Mouse (Mus musculus) regulatory T cell (primary cell): ENCODE measurements around the gene Plb1.

Experiments
- in situ Hi-C: fragments of 300-600 bp; cut with MboI, MseI; formaldehyde crosslinking; loops from one replicate; pipeline ENCODE4 v1.15.1; 2025; ENCODE audit warnings: high pct_unique_total_duplicates

Plb1 gene

DNA sequence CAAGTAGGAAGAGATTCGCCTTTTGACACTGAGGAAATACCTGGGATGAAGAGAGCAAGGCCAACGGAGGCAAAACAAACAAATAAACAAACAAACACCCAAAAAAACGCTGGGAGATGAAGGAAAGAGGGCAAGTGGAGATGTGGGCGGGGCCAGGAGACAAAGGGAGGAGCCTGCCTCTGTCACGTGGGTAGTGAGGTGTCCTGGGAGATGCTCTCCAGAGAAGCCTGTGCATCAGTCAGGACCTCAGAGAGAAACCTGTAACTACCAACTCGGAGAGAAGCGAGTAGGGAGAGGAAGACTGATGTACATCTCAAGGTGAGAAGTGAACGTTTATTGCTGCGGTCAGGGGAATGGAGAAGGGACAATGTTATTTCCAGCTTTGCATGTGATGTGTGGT lies at the start of gene Plb1:
Gene Plb1, plus strand, starts transcription at position 235 of the 400 bp plus-strand sequence.
- in situ Hi-C loops, result no loop called here

DNA sequence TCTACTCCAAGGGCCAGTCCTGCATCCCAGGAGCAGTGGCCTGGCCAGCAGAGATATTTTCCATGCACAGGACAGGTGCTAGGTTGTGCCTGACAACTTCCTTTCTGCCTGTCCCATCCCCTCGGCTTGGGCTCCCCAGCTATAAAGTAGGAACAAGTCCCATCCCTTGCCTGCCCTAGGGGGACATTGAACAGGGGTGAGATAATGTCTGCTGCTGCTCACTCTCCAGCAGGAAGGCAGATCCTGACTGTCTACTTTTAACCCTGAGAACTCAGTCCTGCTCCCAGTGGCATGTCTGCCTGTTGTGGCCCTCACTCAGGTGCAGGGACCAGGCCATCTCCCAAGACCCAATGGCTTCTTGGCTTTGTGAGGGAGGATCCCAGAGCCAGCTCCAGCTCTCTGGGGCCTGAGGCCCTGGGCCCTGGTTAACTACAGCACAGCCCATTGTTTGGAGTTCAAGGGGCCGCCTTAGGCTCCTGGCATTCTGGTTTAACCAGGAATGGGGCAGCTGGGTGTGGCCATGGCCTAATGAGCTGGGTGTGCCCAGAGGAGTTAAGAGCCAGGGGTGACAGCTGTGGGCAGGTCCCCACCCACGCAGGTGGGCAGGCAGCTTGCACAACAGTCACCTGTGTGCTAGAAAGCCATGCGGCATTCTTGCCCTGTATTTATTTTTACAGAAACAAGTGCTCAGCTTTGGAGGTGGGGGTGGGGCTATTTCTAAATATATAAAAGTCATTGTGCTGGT lies 49.5 kb upstream of the Plb1 start:
- in situ Hi-C loops, result no loop called here

DNA sequence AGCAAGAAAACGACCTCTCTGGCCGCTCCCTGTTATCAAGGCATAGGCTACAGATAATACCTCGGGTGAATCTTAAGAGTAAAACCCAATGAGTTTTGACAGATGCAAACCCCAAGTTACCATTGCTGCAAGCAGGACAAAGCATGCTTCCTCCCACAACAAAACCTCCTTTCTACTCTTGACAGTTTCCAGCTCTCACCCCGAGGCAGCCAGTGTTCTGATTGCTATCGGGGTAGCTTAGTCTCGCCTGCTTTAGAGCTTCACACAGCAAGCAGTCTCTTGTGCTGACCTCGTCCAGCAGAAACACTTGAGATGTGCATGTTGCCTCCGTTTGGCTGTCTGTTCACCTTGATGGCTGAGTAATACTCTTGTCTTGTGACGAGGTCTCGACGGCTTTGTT lies 44.8 kb upstream of the Plb1 start:
- in situ Hi-C loops, result no loop called here

DNA sequence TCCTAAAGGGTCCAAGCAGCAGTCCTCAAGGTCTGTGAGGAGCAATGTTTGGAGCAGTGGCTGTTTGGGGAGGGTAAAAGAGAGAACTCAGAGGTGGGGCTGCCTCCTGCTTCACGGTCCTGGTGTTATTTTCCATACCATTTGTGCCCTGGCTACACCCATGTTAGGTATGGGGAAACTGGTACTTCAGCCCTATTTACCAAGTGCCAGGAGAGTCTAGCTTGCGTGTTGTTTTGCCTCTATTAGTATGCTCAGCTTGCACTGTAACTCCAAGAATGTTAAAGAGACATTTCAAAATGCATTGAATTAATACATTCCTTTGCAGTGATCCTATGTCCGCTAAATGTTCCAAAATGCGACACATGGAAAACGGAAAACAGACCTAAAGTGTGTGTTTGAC lies 41.2 kb upstream of the Plb1 start:
- in situ Hi-C loops, result loop anchor here (10.0 kb wide), 1 partner anchor 46 kb away; no protein-coding TSS in a partner anchor

DNA sequence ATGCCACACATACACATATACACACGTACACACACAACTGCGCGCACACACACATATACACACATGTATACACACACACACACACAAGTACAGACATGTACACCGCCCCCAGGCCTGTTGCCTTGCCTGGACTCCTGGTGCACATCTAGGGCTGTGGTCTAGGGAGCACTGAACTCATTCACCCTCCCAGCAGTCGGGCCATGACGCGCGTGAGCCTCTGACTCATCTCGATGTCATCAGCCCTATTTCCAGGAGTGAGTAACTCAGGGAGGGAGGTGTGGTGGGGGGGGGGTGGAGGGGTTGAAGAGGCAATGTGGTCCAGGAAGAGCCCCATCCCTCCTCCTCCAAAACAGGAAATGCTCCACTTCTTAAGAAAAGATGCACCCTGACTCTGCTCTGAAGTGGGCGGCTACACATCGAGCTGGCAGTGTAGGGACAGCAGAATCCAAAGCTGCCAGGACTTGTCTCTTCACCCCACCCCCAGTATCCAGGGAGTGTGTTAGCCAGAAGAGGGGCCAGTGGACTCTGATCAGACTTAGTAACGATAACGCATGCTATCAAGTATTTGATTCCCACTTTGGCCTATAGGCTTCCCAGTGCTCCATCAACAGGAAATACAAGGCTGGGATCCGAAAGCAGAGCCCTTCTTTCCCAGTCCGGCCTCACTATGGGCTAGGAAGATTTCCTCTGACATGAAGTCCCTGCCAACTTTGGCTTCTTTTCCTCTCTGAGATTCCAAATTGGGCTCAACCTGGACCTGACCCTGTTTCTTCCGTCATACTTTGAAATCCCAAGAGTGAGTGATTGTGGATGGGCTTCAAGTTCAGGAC lies 40.3 kb upstream of the Plb1 start:
- in situ Hi-C loops, result loop anchor here (10.0 kb wide), 1 partner anchor 47 kb away; no protein-coding TSS in a partner anchor

DNA sequence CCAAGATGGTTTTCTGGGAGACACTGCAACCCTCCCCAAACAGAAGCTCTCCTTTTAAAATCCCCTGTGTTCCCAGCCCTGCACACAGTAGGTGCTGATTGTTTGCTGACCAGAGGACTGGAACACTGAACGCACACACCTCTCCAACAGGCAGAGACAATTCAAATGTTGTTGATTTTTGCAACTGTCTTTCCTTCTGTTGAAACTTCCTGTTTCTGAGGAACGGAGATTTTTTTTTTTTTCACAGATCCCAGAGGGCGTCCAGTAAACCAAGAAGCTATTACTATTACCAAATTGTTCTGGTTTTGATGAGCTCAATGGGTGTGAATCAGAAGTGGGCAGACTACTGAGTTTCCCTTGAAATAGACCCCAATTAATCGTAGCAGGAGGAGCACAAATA lies 38.3 kb upstream of the Plb1 start:
- in situ Hi-C loops, result loop anchor here (10.0 kb wide), 1 partner anchor 49 kb away; no protein-coding TSS in a partner anchor

DNA sequence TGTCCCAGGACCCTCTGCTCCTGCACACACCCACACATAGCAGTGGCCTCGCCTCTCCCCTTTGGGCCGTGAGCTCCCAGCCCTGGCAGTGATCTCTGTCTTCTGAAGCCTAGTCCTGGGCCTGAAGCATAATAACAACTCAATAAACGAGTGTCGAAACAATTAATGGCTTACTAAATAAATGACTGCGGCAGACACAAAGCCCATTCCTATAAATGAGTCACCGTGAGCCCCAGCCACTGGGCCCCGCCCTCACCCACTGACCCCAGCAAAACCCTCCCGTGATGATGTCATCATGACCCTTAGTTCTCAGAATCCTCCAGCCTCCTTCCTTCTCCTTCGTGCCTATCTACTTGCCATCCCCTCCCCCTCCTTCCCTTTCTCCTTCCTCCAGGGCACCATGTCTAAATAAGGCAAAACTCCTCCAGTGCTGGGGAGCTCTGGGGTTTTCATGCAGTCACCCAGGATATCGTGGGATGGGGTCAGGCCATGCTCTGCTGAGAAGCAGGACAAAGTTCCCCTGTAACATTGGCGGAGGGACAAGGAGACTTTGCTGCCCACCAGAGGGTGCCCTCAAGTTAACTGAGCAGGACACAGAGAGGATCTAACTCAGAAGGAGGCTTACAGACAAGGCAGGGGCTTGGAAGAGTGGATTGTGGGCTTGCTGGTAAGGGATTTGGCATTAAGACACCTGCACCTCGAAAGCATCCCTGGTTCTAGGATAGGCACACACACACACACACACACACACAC lies 36.5 kb upstream of the Plb1 start:
- in situ Hi-C loops, result loop anchor here (5.0 to 10.0 kb wide), 2 partner anchors 51 to 634 kb away; no protein-coding TSS in a partner anchor

DNA sequence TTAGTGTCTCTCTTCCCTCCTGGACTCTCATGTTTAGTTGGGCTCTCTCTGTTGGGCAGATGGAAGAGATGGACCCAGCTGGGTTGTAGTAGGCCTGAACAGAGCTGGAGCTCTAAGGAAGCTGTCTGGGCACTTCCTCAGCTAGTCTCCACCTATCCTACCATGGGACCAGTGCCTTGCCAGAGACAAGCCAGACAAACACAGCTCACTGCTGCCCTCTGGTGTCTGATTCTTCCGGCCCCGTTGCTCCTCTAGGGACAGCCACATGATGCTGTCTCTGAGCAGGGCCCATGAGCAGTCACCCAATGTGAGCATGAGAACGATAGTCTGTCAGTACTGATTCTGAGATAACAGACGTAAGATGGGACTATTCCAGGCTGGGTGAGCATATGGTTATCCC lies 34.8 kb upstream of the Plb1 start:
- in situ Hi-C loops, result loop anchor here (5.0 to 10.0 kb wide), 2 partner anchors 53 to 635 kb away; no protein-coding TSS in a partner anchor

DNA sequence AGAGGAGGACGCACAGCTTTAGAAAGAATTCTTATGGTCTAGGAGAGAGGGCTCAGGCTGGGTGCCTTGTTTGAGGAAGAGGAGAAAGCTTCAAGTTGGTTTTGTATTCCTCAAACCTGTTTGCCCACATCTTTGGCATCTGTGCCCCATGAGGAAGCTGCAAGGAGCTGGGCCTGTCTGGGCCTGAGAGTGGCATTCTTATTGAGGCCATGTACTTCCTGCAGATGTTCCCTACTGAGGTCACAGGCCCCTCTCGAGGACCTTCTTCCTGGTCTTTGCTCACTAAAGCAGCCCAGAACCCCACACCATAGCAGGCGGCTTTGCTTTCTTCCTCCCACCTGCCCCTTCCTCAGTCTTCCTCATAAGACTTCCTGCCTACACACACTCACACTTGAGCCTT lies 33.4 kb upstream of the Plb1 start:
- in situ Hi-C loops, result loop anchor here (5.0 to 10.0 kb wide), 2 partner anchors 54 to 637 kb away; no protein-coding TSS in a partner anchor

DNA sequence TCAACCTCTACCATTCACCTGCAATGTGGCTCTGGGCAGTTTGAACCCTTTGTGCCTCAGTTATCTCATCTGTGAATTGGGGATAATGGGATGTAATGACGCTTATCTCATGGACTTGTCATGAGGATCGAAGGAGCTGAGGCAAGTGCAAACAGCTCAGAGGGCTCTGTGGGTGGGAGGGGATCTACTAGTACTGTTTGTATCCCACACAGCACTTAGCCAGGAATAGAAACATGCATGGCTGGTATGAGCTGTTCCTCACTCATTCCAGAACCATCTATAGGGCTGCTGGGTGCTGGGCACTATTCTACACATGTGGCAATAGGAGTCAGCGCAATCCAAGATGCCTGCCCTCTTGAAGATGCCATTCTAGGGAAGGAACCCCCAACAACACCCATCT lies 32.9 kb upstream of the Plb1 start:
- in situ Hi-C loops, result loop anchor here (5.0 to 10.0 kb wide), 2 partner anchors 55 to 637 kb away; no protein-coding TSS in a partner anchor

DNA sequence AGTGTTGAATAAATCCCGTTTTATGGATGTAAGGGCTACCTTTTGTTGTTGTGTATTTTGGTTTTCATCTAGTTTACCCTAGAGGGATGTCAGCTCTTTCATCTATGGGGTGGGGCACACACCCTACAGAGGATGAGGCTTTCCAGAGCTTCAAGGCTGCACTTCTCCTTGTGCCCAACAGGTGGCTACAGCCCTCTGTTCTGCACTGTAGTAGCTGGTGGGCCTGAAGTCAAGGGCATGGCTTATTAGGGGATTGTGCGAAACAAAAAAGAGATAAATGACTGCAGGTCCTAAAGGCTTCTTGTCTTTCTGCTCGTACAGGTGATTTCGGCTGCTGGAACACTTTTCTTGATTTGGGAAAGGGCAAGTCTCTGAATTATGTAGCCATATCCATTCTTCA lies 27.9 kb upstream of the Plb1 start:
- in situ Hi-C loops, result no loop called here

DNA sequence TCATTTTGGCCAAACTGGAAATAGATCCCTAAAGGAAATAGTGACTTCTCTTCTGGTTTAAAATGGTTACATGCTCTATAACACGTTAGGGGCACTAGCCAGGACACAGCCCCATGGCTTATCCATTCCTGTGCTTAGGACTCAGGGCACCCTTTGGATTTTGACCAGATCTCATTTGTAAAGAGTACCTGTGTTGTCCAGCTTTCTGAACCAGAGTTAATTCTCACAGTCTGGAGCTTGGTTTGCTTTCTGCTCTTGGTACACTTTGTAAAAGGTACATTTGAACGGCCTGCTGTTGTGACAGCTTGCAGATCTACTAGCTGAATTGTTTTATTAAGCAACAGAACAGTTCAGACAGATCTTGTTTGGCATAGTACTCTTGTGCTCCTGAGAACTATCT lies 25.8 kb upstream of the Plb1 start:
- in situ Hi-C loops, result no loop called here

DNA sequence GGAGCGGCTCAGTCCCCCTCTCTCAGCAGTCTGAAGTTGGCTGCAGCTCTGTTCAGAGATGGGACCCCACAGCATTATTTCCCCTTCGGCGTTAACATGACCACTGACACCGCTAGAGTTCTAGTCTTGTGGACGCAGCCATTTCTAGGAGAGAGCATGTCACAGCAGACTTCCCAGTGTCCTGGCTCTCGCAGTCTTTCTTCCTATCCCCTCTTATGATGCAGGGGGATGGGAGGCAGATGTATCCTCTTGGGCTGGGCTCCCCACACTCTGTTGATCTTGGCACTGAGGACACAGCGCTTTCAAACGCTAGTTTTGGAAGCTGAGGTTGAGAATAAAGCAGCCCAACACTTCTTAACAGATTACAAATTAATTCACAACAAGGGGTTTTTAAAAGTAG lies 24.0 kb upstream of the Plb1 start:
- in situ Hi-C loops, result no loop called here

DNA sequence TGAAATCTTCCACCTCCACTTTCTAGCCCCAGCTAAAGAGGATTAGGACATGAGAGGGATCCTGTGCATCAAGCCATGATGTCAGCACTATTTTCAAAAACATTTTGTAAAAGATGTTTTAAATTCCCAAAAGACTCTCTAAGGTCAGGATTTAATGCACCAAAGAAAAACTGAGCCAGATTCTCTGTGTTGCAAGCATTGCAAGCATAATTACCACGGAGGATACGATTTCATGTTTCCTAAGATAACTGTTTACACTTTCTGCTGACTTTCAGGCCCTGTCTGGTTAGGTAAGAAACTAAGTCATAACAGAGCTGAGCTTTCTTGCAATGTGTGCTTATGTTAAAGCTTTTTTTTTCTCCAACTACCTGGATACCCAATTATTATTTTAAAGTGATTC lies 21.5 kb upstream of the Plb1 start:
- in situ Hi-C loops, result loop anchor here (5.0 kb wide), 1 partner anchor 306 kb away; no protein-coding TSS in a partner anchor

DNA sequence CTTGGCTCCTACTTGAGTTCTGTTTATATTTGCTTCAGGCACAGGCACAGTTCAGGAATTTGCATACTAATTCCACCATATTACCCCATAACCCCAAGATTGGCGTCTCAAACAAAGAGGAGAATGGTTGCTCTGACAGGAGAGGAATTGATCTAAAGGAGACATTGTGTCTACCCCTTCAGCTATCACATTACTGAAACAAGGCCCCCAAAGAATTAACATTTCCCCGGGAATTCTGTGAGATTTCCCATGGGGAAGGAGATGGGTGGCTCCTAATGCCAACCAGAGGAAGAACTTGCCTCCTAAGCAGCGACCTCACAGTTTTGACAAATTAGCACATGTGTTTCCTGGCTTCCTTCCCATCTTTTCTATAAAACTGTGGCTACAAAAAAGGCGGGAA lies 18.8 kb upstream of the Plb1 start:
- in situ Hi-C loops, result loop anchor here (5.0 kb wide), 1 partner anchor 304 kb away; no protein-coding TSS in a partner anchor

DNA sequence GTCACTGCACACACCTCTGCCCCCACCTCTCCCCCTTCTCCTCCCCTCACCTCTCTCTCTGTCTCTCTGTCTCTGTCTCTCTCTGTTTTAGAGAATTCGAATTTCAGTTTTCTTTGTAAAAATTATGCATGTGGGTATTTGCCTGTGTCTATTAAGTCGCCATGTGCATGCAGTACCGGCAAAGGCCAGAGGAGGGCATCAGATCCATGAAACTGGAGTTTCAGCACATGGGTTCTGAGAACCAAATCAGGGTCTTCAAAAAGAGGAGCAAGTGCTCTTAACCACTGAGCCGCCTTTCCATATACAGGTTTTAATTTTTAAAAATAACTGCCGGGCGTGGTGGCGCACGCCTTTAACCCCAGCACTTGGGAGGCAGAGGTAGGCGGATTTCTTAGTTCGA lies 17.0 kb upstream of the Plb1 start:
- in situ Hi-C loops, result no loop called here

DNA sequence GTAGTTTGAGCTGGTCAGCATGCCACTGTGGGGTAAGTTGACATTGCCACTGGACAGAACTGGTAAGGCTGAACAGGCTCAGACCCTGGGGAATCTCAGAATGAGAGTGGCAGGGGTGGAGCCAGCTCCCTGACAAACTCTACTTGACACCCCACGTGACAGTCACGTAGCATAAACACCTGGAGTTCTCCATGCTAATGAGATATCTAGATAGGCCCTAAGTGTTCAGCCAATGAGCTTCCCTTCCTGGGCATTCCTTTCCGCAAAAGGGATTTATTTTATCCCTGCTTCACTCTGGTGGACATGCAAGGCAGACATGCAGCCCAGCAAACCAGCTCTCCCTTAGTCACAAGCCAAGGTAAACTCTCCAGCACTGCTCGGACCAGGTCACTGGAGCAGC lies 16.0 kb upstream of the Plb1 start:
- in situ Hi-C loops, result no loop called here

DNA sequence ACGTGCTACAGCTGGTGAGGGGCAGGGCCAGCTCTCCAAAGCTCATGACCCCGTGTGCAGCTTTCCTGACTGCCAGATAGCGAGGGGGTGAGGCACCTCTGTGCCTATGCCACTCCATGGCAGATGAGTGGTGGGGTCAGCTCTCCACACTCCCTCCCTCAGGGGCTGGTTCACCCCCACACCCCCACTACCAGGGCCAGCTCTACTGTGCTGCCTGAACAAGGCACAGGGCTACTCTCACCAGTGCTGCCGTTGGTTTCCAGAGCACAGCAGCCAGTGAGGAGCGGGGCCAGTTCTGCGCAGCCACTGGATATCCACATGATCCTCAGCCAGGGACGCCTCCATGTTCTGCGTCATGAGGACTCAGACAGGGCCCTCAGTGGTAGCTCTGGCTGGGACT lies 15.0 kb upstream of the Plb1 start:
- in situ Hi-C loops, result no loop called here

DNA sequence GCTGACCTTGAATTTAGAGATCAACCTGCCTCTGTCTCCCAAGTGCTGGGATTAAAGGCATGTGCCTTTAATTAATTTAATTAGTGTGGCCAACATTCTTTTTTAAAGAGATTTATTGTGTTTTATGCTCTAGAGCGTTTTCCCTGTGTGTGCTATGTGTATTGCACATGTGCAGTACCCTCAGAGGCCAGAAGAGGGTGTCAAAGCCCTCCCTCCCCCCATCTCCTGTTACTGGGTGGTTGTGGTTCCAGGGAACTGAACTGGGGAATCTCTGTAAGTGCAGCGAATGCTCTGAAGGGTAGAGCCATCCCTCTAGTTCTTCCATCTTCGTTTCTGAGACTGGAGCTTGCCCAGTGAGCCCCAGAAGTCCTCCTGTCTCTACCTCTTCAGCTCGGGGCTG lies 2.1 kb upstream of the Plb1 start:
- in situ Hi-C loops, result no loop called here

DNA sequence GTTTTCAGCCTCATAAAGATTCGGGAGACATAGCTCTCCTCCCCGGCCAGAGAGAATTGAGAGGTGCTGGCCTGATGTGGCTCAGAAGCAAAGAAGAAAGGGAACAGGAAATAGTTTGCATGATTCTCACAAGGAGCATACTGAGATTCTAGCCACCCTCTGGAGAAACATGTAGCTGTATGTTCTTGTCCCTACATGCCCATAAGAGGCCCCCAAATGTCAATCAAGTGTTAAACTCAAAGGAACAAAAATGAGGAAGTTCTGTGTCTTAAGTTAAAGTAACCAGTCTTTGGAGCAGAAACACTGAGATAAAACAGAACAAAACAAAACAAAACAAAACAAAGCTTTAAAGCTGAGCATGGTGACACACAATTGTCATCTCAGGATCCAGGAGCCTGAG lies 6.8 kb downstream of the Plb1 start:
- in situ Hi-C loops, result no loop called here

DNA sequence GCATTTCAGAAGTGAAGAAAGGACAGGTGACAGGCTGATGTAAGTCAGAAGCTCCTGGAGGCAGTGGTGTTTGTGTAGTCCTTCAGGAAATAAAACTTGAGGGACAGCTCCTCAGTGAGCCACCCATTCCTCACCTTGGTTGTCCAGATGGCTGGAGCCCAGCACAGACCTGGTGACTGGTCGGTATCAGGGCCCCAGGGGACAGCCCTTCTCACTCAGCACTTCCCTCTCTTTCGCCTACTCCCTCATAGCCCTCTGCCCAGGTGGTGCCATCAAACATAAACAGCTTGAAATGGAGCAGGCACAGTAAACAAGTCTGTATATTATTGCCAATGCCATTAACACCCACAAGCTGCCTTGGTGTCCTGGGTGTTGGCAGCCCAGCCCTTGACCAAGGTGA lies 8.2 kb downstream of the Plb1 start:
- in situ Hi-C loops, result no loop called here
